Mouse (Mus musculus): ENCODE data around the gene Amer3.
A peak's percentile ranks its signal among the peaks of the same experiment; 100 is the strongest.
"Not testable (repeated sequence)": the region's sequence is repeated elsewhere in the genome, so short reads cannot be mapped to it uniquely, and the experiment has no call there.

Amer3 gene

GRCm38 (mm10) chr1:34578851-34579781 is at the start of gene Amer3:
Amer3 (plus strand) TSS chr1:34579657.
- DNase-seq (ENCODE audit: low spot score in 2 of 2), result peak; percentile 68 to 81

GRCm38 (mm10) chr1:34534574-34534973 is 44.9 kb upstream of the Amer3 start:
- not testable (repeated sequence) for DNase-seq (ENCODE audit: low spot score in 2 of 2)

DNA sequence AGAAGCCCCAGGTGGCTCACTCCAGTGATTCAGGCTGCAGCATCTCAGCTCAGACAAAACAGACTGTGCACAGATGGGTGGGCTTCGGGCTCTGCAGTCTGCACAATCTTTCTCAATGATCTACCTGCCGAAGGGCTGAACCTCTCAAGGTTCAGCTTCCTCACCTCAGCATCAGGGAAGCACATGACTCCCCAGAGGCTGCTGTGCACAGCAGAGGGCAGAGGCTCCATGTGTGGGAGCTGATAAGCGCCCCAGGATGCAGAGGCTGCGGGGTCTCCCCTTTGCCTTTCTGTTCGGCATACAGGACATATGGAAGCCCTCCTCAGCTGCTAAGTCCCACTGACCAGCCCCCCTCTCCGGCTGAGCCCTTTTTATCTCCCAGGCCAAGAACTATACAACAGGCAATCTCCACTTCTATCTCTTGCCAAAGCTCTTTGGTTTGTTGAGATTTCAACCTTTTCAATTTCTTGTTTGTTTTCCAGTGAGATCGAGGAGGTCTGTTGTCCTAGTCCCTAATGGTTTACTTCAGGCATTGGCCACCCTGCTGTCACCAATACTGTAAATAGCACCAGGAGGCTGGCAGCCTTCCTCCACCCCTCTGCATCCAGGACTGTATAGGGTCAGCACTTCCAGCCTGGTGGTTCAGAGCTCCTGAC is 44.3 kb upstream of the Amer3 start, which contains the start of gene Cfc1:
Gene Cfc1, plus strand, starts transcription at position 606 of the 656 bp plus-strand sequence.
- DNase-seq (ENCODE audit: low spot score in 2 of 2), result not testable (repeated sequence)

DNA sequence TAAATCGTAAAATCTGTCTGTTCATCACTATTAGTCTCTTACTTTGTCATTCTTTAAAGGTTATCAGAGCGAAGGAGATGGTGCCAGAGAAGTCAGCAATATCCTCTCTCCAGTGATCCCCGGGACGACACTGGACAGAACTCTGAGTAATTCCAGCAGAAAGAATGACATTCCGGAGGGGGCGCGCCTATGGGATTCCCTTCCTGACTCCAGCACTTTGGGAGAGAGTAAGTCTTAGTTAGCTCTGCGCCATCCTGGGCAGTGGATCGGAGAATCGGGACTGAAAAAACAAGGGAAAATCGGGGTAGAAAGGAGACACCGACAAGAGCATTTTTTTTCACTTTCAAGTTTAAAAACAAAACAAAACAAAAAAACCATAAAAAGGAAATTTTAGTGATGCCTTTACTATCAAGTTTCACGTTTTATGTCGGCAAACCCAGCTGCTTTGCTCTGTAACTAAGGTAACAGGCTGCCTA is 43.1 kb upstream of the Amer3 start:
- DNase-seq (ENCODE audit: low spot score in 2 of 2), result no peak

DNA sequence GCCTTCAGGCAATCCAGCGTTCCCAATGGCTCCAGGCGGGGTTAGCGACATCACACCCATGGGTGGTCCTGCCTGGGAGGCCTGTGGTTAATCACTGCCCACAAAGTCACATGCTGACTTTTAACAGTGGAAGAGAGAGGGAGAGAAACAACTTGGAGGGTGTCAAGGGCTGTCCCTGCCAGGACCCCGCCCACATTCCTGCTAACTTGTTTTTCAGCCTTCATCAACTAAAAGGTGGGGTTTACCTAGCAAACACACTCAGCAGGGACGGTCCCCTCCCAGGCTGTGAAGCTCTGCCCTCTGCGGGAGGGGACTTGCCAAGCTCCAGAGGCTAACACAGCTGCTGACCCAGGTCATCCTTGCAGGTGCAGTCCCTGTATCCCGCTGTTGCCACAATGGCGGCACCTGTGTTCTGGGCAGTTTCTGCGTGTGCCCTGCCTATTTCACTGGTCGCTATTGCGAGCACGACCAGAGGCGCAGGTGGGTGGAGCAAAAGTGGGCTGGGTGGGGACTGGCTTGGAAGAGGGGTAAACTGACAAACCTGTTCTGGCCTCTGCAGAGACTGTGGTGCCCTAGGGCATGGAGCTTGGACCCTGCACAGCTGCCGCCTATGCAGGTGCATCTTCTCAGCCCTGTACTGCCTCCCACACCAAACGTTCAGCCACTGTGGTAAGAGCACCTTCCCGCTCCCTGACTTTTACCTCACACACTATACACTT is 42.5 kb upstream of the Amer3 start:
- DNase-seq (ENCODE audit: low spot score in 2 of 2), result no peak

- DNase-seq (ENCODE audit: low spot score in 2 of 2), result no peak
Observed at GRCm38 (mm10) chr1:34547074-34547473, 32.4 kb upstream of the Amer3 start.

GRCm38 (mm10) chr1:34553690-34554089 is 25.8 kb upstream of the Amer3 start:
- no peak for DNase-seq (ENCODE audit: low spot score in 2 of 2)

DNA sequence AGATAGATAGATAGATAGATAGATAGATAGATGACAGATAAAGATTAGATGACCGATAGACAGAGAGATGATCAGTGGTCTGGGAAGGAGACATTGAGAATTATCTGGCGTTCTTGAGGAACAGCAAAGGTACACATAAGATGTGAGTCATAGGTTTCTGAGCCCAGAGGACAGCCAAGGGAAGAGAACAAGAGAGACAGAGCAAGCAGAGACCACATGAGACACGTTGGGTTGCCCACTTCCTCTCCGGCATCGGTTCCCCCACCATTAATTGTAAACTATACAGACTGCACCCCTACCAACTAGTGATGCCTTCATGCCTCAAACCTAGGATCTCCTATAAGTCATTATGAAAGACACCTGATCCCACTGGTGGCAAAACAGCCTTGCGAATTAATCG is 25.2 kb upstream of the Amer3 start:
- DNase-seq (ENCODE audit: low spot score in 2 of 2), result no peak

DNA sequence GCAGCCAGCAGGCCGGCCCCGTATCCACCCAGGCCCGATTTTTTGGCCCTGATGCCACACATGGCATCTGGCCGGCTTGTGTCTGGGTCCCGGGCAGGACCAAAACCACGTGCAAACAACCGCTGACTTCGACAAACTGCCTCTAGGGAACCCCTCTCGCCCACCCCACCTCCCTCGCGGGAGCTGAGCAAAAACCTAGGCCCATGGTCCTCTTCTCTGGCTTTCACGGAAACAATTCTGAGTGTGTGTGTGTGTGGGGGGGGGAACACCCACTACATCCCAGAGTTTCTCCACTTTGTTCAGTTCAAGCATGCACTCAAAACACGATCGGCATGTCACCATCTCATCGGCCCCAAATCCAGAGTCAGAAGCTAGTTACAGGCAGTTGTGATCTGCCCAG is 18.6 kb upstream of the Amer3 start, which contains the start of gene Prss40:
Gene Prss40, minus strand, starts transcription at position 101 of the 400 bp plus-strand sequence.
- no peak for DNase-seq (ENCODE audit: low spot score in 2 of 2)

DNA sequence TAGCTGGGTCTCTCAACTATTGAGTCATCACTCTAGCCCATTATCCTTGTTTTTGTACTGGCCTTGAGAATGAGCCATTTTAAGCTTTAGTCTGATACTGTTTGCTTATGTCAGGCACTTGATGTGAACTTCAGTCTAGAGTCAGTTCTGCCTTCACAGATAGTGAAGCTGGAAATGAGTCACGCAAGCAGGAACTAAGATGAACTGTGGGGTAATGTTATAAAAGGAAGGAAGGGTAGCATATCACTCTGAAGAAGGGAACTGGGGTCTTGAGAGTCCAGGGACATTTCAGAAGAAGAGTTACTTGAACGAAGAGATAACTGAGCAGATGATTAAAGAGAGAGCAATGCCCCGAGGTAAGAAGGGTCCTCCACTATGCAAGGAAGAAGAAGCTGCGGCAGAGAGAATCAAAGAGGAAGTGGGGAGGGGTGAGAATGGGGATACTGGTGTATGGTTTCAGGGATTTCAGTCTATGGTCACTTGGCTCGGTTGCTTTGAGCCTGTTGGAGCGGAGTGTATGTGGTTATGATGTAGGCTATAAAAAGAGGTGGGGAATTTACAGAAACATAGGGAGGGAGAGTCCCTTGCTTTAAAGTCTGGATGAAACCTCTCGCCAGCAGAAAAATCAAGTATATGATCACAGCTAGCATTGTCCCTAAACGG is 14.9 kb upstream of the Amer3 start:
- DNase-seq (ENCODE audit: low spot score in 2 of 2), result no peak

DNA sequence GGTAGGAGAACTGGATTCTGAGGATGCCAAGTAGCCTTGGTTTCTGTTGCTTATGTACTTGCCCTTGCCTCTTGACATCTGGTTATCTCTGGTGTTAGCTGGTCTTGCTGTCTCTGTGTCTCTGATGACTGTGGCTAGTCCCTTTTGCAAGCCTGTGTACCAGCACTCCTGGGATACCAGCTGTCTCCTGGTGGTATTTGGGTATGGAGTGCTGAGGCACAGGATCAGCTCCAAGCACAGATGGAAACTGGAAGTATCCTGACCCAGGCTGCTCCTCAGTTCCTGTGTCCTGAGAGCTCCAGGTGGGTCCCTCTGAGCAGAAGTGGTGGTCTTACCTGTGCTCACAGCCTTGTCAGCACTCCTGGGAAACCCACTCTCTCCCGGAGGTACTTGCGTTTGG is 11.3 kb upstream of the Amer3 start:
- DNase-seq (ENCODE audit: low spot score in 2 of 2), result no peak

- DNase-seq (ENCODE audit: low spot score in 2 of 2), result no peak
Observed at GRCm38 (mm10) chr1:34569876-34570275, 9.6 kb upstream of the Amer3 start.

- DNase-seq (ENCODE audit: low spot score in 2 of 2), result peak in 1 of 2 experiments; percentile 25
Observed at GRCm38 (mm10) chr1:34571431-34571830, 8.0 kb upstream of the Amer3 start.

GRCm38 (mm10) chr1:34573221-34573620 is 6.2 kb upstream of the Amer3 start:
- no peak for DNase-seq (ENCODE audit: low spot score in 2 of 2)

DNA sequence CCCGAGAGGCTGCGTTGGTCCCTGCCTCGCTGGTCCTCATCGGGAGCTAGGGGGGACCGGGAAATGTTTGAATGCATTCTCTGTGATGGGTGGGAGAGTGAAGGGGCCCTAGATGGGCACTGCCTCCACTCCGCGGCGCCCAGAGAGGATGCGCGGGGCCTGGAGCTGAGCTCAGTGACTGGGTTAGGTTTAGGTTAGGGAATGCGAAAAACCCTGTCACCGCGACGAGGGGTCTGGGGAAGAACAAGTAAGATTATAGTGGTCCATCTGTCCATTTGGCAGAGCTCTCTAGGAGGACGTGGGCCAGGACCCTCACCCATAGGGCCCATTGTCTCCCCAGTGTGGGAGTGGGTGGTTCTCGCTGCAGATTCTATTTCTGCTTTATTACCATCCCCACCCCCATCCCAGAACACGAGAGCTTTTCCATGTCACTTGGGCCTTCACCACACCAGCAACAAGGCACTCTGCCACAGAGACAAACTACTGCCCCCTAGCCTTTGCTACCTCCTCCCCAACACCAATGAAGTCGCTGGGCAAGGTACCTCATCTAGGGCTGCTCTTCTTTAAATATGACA is 412 bp downstream of the Amer3 start:
- no peak for DNase-seq (ENCODE audit: low spot score in 2 of 2)

DNA sequence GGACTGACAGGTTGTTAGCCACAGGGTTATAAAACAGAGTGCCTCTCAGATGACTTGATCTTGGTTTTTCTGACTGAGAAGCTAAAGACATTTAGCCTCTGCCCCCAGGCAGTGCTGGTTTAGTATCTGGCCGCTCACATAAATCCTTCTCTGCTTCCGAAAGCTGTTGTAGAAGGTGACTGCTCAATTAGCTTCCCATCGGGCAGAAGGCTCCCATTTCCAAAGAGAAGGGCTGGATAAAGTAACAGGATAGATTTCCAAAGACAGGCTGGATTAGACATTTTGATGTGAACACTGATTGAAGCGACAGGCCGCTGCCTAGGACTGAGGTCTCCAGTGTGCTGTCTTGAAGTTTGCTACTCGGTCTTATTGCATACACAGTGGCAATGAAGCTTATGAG is 2.8 kb downstream of the Amer3 start:
- DNase-seq (ENCODE audit: low spot score in 2 of 2), result no peak

- peak; percentile 55 for DNase-seq (ENCODE audit: low spot score in 2 of 2)
Observed at GRCm38 (mm10) chr1:34583821-34584263, 4.4 kb downstream of the Amer3 start.

DNA sequence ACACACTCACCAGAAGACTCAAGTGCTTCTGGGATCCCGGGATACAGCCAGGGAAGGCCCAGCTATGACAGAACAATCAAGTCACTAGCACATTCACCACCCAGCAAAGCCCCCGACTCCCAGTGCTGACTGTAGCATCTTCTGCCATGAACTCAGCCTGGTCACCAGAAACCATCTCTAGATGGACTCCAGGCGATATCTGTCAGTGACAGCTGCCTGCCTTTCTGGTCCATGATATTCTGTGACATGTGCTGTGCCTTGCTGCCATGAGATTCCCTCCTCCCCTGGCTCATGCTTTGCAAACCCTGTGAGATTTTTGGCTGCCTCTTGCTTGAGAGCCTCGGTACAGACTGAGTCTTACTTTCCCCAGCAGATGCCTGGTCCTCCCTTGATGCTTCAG is 5.3 kb downstream of the Amer3 start:
- DNase-seq (ENCODE audit: low spot score in 2 of 2), result no peak

DNA sequence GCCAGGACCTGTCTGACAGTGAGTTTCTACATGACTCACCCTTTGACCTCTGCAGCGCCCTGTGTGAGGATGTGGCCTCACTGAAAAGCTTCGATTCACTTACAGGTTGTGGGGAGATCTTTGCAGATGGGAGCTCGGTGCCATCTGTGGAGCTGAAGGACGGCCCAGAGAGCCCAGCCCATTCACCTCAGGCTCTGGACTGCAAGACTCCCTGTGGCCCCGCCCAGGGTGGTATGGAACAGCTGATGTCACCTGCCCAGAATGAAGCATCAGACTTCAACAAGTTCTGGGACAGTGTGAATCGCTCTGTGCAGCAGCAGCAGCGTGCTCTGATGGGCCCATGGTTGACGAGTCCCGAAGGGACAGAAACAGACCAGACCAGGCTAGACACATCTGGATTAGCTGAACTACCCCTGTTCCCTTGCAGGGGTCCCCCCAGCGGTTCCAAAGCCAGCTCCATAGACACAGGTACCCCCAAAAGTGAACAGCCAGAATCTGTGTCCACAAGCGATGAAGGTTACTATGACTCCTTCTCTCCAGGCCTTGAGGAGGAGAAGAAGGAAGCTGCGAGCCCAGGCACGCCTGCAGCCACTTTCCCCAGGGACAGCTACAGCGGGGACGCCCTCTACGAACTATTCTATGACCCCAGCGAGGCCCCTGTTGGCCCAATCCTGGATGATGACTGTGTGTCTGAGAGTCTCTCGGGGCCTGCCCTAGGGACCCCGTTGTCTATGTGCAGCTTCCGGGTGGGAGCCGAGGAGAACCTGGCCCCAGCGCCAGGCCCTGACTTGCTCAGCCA is 8.0 kb downstream of the Amer3 start:
- DNase-seq (ENCODE audit: low spot score in 2 of 2), result no peak

GRCm38 (mm10) chr1:34600000-34600399 is 20.5 kb downstream of the Amer3 start:
- no peak for DNase-seq (ENCODE audit: low spot score in 2 of 2)
